Mouse (Mus musculus) embryo, embryonic 11.5 days (tissue): ENCODE measurements around the gene Dusp5.
"Not testable (repeated sequence)": the region's sequence is repeated elsewhere in the genome, so short reads cannot be mapped to it uniquely, and the experiment has no call there.

Source experiments
- DNase-seq: peaks from one replicate; pipeline ENCODE4 v3.0.0-alpha.2; 2012; ENCODE audit warnings: low read depth, low spot score

Dusp5 gene

GRCm38 (mm10) chr19:53528752-53529454, at the start of gene Dusp5:
TSS of gene Dusp5 (plus strand) at chr19:53529109.
- DNase-seq: peak; percentile 98

- no peak for DNase-seq
These were observed 49.3 kb upstream of the Dusp5 start for GRCm38 (mm10) chr19:53479590-53479989.

- DNase-seq: no peak
These were observed 46.8 kb upstream of the Dusp5 start for GRCm38 (mm10) chr19:53482093-53482492.

- DNase-seq: no peak
These were observed 46.4 kb upstream of the Dusp5 start for GRCm38 (mm10) chr19:53482527-53482926.

GRCm38 (mm10) chr19:53483984-53484383, 44.9 kb upstream of the Dusp5 start:
- DNase-seq: no peak

- no peak for DNase-seq
These were observed 44.0 kb upstream of the Dusp5 start for GRCm38 (mm10) chr19:53484918-53485317.

GRCm38 (mm10) chr19:53489187-53489586, 39.7 kb upstream of the Dusp5 start:
- DNase-seq: no peak

GRCm38 (mm10) chr19:53489910-53490309, 39.0 kb upstream of the Dusp5 start:
- DNase-seq: no peak

- DNase-seq: no peak
These were observed 38.0 kb upstream of the Dusp5 start for GRCm38 (mm10) chr19:53490898-53491297.

GRCm38 (mm10) chr19:53492528-53492927, 36.4 kb upstream of the Dusp5 start:
- DNase-seq: no peak

GRCm38 (mm10) chr19:53493866-53494265, 35.0 kb upstream of the Dusp5 start:
- DNase-seq: no peak

- no peak for DNase-seq
These were observed 31.0 kb upstream of the Dusp5 start for GRCm38 (mm10) chr19:53497910-53498309.

- DNase-seq: no peak
These were observed 29.9 kb upstream of the Dusp5 start for GRCm38 (mm10) chr19:53499049-53499448.

GRCm38 (mm10) chr19:53499451-53499940, 29.4 kb upstream of the Dusp5 start:
- no peak for DNase-seq

GRCm38 (mm10) chr19:53500298-53501006, 28.5 kb upstream of the Dusp5 start:
- no peak for DNase-seq

GRCm38 (mm10) chr19:53501239-53501638, 27.7 kb upstream of the Dusp5 start:
- not testable (repeated sequence) for DNase-seq

- no peak for DNase-seq
These were observed 27.1 kb upstream of the Dusp5 start for GRCm38 (mm10) chr19:53501765-53502164.

- DNase-seq: no peak
These were observed 26.0 kb upstream of the Dusp5 start for GRCm38 (mm10) chr19:53502891-53503371.

GRCm38 (mm10) chr19:53504181-53504580, 24.7 kb upstream of the Dusp5 start:
- no peak for DNase-seq

- DNase-seq: no peak
These were observed 23.2 kb upstream of the Dusp5 start for GRCm38 (mm10) chr19:53505728-53506127.

- no peak for DNase-seq
These were observed 21.4 kb upstream of the Dusp5 start for GRCm38 (mm10) chr19:53507497-53507896.

GRCm38 (mm10) chr19:53511244-53511934, 17.5 kb upstream of the Dusp5 start:
- DNase-seq: no peak
